Mouse (Mus musculus) CD8-positive naive resting alpha-beta T cell, adult 2 months (primary cell): Measurements from ENCODE around the gene Tmsb15a.
"Not testable (repeated sequence)": the region's sequence is repeated elsewhere in the genome, so short reads cannot be mapped to it uniquely, and the experiment has no call there.

Experiments
- DNase-seq, 2 experiments: peaks; one replicate each; pipeline ENCODE4 v3.0.0; 2022; ENCODE audit warnings: low read depth in 2 of 2, low spot score in 2 of 2

Tmsb15a gene

DNA sequence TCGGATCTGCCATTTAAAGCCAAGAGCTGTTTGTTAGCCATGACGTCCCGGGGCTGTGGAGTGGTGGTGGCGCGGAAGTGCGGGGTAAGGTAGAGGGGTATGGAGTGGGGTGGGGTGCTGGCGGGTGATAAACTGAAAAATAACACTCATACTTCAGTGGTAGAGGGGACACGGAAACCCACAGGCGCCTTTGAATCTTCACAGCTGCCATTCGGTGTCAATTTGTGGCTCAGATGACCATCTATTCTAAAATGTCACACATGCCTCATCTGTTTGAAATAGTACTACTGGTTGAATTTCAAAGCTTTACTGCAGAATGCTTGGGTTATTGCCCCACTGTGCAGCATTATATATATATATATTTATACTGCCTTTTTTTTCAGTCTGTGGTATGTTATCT lies at the start of gene Tmsb15a:
Gene Tmsb15a, minus strand, starts transcription at position 101 of the 400 bp plus-strand sequence.
- no peak for DNase-seq

DNA sequence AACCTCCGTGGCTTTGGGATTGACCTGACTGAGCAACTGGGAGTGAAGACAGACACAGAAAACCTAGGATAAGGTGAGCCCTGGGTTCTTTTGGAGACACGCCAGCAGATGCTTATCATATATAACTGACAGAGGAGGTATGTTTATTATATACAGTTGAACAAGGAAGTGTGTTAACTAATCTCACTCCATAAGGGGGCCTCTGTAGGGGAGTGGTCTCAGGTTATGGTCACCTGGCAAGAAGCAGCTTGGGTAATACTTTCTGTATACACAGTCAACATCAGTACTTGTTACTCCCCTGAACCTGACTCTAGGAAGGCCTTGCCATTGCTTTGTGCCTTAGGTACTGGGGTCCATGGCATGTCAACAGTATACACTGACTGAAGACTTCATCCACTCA lies 43.5 kb upstream of the Tmsb15a start:
- DNase-seq, result no peak

DNA sequence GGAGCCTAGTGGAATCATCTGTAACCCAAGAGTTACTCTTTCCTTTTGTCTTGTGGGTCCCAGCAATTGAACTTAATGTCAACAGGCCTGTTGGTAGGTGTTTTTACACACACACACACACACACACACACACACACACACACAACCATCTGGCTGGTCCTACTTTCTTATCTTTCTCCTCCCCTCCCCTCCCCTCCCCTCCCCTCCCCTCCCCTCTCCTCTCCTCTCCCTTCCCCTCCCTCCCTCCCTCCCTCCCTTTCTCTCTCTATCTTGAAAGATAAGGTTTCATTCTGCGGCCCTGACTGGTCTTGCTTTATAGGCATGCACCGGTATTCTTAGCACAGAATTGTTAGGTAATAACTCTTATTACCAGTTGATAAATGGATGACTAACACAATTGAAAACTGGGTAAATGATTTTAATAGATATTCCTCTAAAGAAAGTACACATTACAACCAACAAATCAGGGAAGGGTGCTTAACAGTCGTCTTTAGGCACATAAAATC lies 43.0 kb upstream of the Tmsb15a start:
- DNase-seq, result no peak

DNA sequence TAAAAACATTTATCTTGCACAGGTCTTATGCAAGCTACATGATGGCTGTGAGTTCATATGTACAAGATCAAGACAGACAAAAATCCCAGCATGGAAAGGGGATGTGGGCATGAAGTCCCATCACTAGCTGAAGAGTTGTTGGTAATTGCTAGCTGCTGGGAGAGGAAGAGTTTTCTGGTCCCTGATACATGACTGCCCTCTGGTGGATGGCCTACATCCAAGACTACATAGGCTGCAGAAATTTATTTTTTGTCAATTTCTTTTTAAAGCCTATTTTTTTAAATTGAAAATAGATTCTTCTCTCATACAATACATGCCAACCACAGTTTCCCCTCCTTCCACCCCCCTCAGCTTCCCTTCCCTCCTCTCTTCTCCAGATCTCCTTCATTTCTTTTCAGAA lies 36.6 kb upstream of the Tmsb15a start:
- DNase-seq, result no peak

DNA sequence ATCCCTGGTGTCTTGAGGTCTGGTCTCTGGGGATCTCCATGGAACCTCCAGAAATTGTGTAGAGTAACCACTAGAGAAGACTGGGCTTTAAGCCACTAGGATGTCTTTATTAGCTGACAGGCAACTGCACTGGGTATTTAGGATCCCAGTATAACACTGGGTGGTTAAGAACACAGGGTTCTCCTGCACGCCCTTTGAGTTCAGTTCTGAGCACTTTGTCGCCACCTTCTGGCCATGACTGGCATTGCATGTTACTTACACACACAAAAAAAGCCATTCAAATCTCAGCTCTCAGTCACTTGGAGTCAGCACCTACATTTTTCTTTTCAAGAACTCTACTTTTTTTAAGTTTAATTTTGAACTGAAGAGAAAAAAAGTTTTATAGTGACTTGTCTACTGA lies 27.8 kb upstream of the Tmsb15a start:
- peak; percentile 58 to 67 for DNase-seq

DNA sequence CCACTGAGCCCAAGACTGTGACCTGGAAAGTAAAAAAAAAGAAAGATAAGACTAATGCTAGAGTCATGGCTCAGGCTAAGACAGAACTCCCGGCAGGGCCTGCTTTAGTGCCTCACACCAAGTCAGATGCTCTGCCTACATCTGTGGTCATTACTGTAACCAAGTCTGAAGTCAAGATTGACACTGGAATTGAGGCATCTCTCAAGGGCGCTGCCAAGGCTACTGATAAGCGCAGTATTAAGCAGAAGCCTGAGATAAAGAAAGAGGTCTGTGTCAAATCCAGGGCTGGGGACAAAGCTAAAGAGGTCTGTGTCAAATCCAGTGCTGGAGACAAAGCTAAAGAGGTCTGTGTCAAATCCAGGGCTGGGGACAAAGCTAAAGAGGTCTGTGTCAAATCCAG lies 20.3 kb upstream of the Tmsb15a start:
- DNase-seq, result not testable (repeated sequence)

DNA sequence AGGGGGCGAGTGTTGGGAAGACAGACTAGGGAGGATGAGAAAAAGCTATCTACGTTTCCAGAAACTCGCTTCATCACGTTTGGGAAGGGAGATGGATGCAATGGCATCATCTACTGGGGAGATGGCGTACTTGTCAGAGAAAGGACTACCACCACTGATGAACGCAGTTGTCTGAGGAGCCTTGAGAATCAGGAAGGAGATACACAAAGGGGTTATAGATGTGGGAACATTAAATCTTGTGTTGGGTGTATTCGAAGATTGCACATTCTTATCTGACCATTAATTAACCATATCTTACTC lies 17.9 kb upstream of the Tmsb15a start:
- DNase-seq, result no peak

DNA sequence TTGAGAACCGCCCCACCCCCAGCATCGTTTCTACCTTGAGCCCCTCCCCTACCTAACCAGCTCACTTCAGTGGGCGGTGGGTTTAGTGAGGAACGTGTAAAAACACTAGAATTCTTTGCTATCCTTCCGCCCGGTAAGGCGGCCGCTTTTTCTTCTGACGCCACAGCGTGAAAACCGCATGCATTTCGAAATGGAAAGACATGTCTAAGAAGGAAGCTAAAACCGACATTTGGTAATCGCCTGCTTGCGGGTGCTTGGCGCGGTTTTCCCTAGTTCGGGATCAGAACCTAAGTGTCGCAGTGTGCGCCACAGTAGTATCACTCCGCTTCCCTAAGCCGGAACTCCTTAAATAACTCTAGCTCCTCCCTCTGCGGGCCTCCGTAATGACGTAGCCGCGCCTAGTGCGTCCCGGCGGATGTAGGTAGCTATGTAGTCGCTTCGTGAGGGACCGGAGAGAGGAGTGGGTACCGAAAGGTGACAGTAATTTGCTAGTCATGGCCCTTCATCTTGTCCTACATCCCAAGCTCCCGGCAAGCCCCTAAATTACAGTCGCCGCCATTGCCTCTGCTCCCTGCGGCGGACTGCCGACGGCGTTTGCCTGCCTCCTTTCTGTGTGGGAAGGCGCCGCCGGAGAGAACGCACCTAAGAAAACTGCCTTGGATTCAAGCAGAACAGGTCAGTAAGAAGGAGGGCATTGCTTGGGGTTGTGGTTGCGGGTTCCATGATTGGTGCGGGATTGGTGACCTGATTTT lies 17.4 kb upstream of the Tmsb15a start, which contains the start of the genes Armcx5 and Gprasp1:
Gene Armcx5, plus strand, starts transcription at position 430 of the 752 bp plus-strand sequence.
Gene Gprasp1, plus strand, starts transcription at position 430 of the 752 bp plus-strand sequence.
- peak; percentile 74 to 78 for DNase-seq

DNA sequence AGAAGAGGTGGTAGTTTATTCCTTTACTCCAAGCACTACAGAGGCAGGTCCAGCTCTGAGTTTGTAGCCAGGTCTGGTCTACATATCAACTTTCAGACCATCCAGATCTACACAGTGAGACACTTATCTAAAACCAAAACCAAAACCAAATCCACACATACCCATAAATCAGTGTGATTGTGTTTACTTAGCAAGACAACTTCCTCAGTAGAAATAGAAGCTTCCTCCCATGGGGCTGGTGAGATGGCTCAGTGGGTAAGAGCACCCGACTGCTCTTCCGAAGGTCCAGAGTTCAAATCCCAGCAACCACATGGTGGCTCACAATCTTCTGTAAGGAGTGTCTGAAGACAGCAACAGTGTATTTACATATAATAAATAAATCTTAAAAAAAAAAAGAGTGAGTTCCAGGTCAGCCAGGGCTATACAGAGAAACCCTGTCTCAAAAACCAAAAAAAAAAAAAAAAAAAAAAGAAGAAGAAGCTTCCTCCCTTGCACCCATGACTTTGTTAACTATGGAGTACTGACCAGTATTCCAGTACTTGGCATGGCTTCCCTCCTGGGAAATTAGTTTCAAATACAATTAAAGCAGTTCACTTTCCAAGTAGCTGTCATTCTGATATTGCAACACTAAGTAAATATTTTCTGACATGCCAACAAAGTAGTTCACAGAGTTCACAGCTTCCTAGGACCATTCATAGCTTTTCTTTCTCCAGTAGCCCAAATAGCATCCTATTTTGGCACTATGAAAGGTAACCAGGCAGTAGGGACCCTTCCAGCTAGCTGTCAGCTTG lies 13.9 kb upstream of the Tmsb15a start:
- DNase-seq, result no peak

DNA sequence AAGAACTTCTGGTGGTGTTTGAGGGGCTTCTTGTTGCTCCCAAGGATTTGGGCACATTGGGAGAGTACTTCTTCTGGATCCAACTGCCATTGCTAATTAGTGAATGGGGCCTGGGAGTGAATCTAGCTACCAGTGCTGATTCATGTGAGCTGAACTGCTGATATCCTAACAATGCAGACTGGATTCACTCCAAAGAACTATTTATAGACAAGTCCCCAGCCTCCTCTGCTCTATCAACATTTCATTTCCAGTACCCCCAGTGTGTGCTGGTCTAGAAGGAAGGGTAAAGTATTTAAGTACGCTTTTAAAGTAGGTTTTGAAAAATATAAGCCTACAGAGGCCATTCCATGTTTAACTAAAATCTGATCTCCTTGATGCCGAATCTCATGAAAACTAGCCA lies 12.2 kb downstream of the Tmsb15a start:
- no peak for DNase-seq

DNA sequence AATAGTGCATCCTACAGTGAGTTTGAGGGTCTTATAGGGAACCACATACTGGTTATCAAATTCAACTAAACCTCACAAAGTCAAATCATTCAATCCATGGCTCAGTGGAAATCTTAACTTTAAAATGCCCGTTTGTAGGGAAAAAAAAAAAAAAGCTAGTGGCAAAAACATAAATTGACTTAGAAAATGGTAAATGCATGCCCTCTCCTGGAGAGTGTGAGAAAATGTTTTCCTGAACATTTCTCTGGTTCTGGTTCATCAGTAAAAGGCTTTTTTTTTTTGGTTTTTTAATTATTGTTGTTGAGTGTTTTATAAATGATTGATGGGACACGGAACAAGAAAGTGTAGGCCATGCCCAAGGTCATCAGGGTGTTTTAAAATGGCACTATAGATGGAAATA lies 20.7 kb downstream of the Tmsb15a start:
- DNase-seq, result no peak

DNA sequence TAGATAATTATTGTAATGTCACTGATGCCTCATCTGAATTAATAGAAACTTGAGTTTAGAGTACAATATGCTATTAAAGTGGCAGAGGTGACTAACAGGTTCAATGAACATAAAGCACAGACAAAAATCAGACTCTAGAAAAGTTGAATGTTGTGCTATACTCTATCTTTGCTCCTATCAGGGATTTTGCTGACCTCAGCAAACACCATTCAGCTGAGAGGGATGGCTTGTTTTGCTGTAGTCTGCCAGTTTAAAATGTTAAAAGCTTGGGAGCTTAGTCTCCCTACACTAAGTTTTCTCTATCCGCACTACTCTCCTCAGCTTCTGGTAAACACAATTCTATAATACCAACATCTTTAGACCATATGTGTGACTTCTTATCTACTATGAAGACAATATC lies 21.9 kb downstream of the Tmsb15a start:
- DNase-seq, result no peak

DNA sequence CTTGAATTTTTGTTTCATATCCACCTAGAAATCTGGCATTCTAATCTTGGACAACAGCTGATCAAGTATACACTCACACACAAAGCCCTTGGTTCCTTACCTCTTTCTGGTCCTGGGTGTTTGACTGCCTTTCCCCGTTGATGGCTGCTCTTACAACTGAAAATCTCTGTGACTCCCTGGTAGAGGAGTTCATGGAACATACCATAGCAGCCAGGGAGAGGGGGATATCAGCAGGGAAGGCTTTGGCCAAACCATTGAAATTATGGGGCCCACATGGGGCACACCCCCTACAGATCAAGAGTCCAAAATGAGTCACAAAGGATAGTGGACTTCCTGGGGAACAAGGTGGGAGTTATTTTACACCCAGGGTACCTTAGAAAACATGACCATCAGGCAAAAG lies 31.4 kb downstream of the Tmsb15a start, which contains the start of gene Tcp11x2:
Gene Tcp11x2, minus strand, starts transcription at position 158 of the 400 bp plus-strand sequence.
- DNase-seq, result no peak

DNA sequence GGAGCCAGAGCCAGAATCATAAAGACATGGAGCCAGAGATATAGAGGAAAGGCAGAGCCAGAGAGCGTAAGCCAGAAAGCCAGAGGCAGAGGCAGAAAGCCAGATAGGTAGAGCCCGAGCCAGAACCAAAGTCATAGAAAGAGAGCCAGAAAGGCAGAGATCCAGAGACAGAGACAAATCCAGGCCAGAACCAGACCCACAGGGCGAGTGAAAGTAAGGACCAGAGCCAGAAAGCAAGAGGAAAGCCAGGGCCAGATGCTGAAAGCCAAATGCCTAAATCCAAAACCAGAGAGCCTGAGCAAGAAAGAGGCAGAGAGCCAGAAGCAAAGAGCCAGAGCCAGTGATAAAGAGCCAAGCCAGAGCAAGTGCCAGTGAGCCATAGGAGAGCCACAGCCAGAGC lies 37.3 kb downstream of the Tmsb15a start:
- DNase-seq, result no peak

DNA sequence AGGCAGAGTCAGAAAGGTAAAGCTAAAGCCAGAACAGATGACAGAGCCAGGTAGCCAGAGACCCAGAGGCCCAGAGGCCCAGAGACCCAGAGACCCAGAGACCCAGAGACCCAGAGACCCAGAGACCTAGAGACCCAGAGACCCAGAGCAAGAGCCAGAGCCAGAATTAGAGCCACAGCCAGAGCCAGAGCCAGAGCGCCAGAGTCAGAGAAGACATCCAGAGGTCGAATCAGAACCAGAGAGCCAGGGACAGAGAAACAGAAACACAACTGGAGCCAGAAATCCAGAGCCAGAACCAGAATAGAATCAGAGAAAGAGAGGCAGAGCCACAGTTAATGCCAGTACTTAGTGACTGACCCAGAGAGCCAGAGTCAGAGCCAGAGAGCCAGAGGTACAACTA lies 43.2 kb downstream of the Tmsb15a start:
- no peak for DNase-seq
